Mouse (Mus musculus) stomach, embryonic 14.5 days (tissue): ENCODE measurements around the gene Dgkh. TPM values are rescaled to one million over a fixed set of nuclear protein-coding genes. Genes with fewer than 3 reads are reported as not detected.

Experiments used
- polyA plus RNA-seq: library from polyadenylated mRNA; unstranded; fragments of >200 nt; fragmentation: Nextera tagmentation; extraction: Ambion mirVana; gene quantifications from 2 replicates; pipeline ENCODE4 v1.2.1, GENCODE M21; 2014

The Dgkh gene
- polyA plus RNA-seq, 1 experiment from 2014 or later: 2.7 TPM

Other genes with a start within 250 kb of the Dgkh start
- 19.0 and 20.5 TPM in 2 replicates for gene Akap11, start 196.0 kb downstream of the Dgkh start, polyA plus RNA-seq
- gene Vwa8, start 116.3 kb upstream of the Dgkh start, polyA plus RNA-seq: 14.7 and 16.2 TPM in 2 replicates